Mouse (Mus musculus) megakaryocyte, embryonic 14.5 days (primary cell): ENCODE data around the gene Chsy1. TPM values are rescaled to one million over a fixed set of nuclear protein-coding genes. Genes with fewer than 3 reads are reported as not detected.
"Not testable (repeated sequence)": the region's sequence is repeated elsewhere in the genome, so short reads cannot be mapped to it uniquely, and the experiment has no call there.

Source experiments
- H3K27me3 ChIP-seq: replicated peaks from 2 replicates; pipeline ENCODE3; 2012; ENCODE audit warnings: inconsistent platforms
- H3K36me3 ChIP-seq: replicated peaks from 2 replicates; pipeline ENCODE3; 2012; ENCODE audit warnings: low read length, inconsistent platforms, mixed read lengths
- H3K4me1 ChIP-seq: 2 replicates; pipeline ENCODE4 v1.6.1; 2012; ENCODE audit warnings: inconsistent platforms
- H3K4me3 ChIP-seq: replicated peaks from 2 replicates; pipeline ENCODE3; 2012; ENCODE audit warnings: moderate library complexity, mild to moderate bottlenecking, inconsistent platforms
- H3K9me3 ChIP-seq: 2 replicates; pipeline ENCODE4 v1.6.1; 2012; ENCODE audit warnings: inconsistent platforms
- FLI1 ChIP-seq: IDR thresholded peaks from 2 replicates; pipeline ENCODE4 v1.6.1; 2012; ENCODE audit warnings: low read length, inconsistent platforms, mixed read lengths
- GATA1 ChIP-seq: IDR thresholded peaks from 3 replicates; pipeline ENCODE4 v1.6.1; 2012; ENCODE audit warnings: mixed read lengths, low read length, inconsistent platforms, borderline replicate concordance
- polyA plus RNA-seq: library from polyadenylated mRNA; stranded (reverse); fragments of >175 nt; gene quantifications from 2 replicates; pipeline ENCODE4 v1.2.3, GENCODE M21; 2012; ENCODE audit warnings: low replicate concordance; ENCODE audit not compliant: insufficient read depth

The Chsy1 gene
- polyA plus RNA-seq, 1 experiment, result 14.4 TPM

- Histone ChIP-seq H3K4me1 (peaks cover 90% of the 10 kb centered on the region), H3K36me3 (peaks cover 37% of the 10 kb centered on the region), H3K27me3 (no peaks in the 10 kb centered on the region), H3K9me3 (peaks cover 9% of the 10 kb centered on the region; the same call in 1 of the 2 replicates), H3K4me3 (peak overlapping the region; percentile 3)
- TF ChIP-seq FLI1, result no peak
- no peak for TF ChIP-seq GATA1
Observed at GRCm38 (mm10) chr7:66180711-66181365, 71.5 kb downstream of the Chsy1 start.

GRCm38 (mm10) chr7:66182075-66182715 is 72.9 kb downstream of the Chsy1 start:
- peaks cover 26% of the 10 kb centered on the region for H3K36me3 ChIP-seq
- H3K27me3 ChIP-seq, result no peaks in the 10 kb centered on the region
- TF ChIP-seq GATA1, result no peak
- no peak for TF ChIP-seq FLI1
- H3K4me1 ChIP-seq, result peaks cover 90% of the 10 kb centered on the region
- peaks cover 9% of the 10 kb centered on the region; the same call in 1 of the 2 replicates for H3K9me3 ChIP-seq
- no peak overlapping the region for H3K4me3 ChIP-seq

- Histone ChIP-seq H3K9me3 (peaks cover 9% of the 10 kb centered on the region; the same call in 1 of the 2 replicates), H3K4me3 (no peak overlapping the region), H3K4me1 (peaks cover 90% of the 10 kb centered on the region), H3K27me3 (no peaks in the 10 kb centered on the region), H3K36me3 (peaks cover 17% of the 10 kb centered on the region)
- TF ChIP-seq GATA1 (no peak), FLI1 (no peak)
Observed at GRCm38 (mm10) chr7:66183404-66183803, 74.1 kb downstream of the Chsy1 start.

GRCm38 (mm10) chr7:66184026-66184425 is 74.7 kb downstream of the Chsy1 start:
- no peak for TF ChIP-seq FLI1
- peaks cover 17% of the 10 kb centered on the region for H3K36me3 ChIP-seq
- peaks cover 9% of the 10 kb centered on the region; the same call in 1 of the 2 replicates for H3K9me3 ChIP-seq
- H3K4me1 ChIP-seq, result peaks cover 90% of the 10 kb centered on the region
- no peaks in the 10 kb centered on the region for H3K27me3 ChIP-seq
- no peak overlapping the region for H3K4me3 ChIP-seq

- no peaks in the 10 kb centered on the region for H3K27me3 ChIP-seq
- H3K36me3 ChIP-seq, result peaks cover 17% of the 10 kb centered on the region
- H3K4me3 ChIP-seq, result no peak overlapping the region
- TF ChIP-seq FLI1 (no peak), GATA1 (no peak)
- H3K9me3 ChIP-seq, result peaks cover 9% of the 10 kb centered on the region; the same call in 1 of the 2 replicates
- peaks cover 88% of the 10 kb centered on the region for H3K4me1 ChIP-seq
Observed at GRCm38 (mm10) chr7:66185370-66185769, 76.1 kb downstream of the Chsy1 start.

GRCm38 (mm10) chr7:66187581-66188231 is 78.4 kb downstream of the Chsy1 start:
- H3K27me3 ChIP-seq, result no peaks in the 10 kb centered on the region
- H3K9me3 ChIP-seq, result no peaks in the 10 kb centered on the region
- H3K4me3 ChIP-seq, result peak overlapping the region; percentile 35
- H3K36me3 ChIP-seq, result peaks cover 6% of the 10 kb centered on the region
- TF ChIP-seq GATA1 (no peak), FLI1 (no peak)
- H3K4me1 ChIP-seq, result peaks cover 83% of the 10 kb centered on the region

- not testable (repeated sequence) for H3K27me3 ChIP-seq, H3K9me3 ChIP-seq, H3K36me3 ChIP-seq, H3K4me3 ChIP-seq
- H3K4me1 ChIP-seq, result peaks cover 82% of the 10 kb centered on the region
Observed at GRCm38 (mm10) chr7:66190385-66190784, 81.1 kb downstream of the Chsy1 start.

GRCm38 (mm10) chr7:66194511-66194910 is 85.2 kb downstream of the Chsy1 start:
- no peaks in the 10 kb centered on the region for H3K9me3 ChIP-seq
- H3K4me1 ChIP-seq, result peaks cover 80% of the 10 kb centered on the region
- H3K36me3 ChIP-seq, result no peaks in the 10 kb centered on the region
- no peak overlapping the region for H3K4me3 ChIP-seq
- H3K27me3 ChIP-seq, result no peaks in the 10 kb centered on the region
- TF ChIP-seq FLI1, result no peak
- no peak for TF ChIP-seq GATA1

- TF ChIP-seq FLI1 (no peak), GATA1 (no peak)
- H3K27me3 ChIP-seq, result no peaks in the 10 kb centered on the region
- H3K4me3 ChIP-seq, result peak overlapping the region; percentile 70
- no peaks in the 10 kb centered on the region for H3K9me3 ChIP-seq
- peaks cover 87% of the 10 kb centered on the region for H3K4me1 ChIP-seq
- no peaks in the 10 kb centered on the region for H3K36me3 ChIP-seq
Observed at GRCm38 (mm10) chr7:66195881-66196280, 86.6 kb downstream of the Chsy1 start.
